Mouse (Mus musculus) heart, postnatal 36 days (tissue): ENCODE measurements around the gene Calb2. TPM values are rescaled to one million over a fixed set of nuclear protein-coding genes. Genes with fewer than 3 reads are reported as not detected.

Experiments used
- DNase-seq, 2 experiments: peaks; one replicate each; pipeline ENCODE4 v3.0.0; 2021 to 2022
- intact Hi-C: fragments of 180-260 bp; cut with DNase I; formaldehyde crosslinking; loops from one replicate; pipeline ENCODE4 v1.15.1; 2025
- total RNA-seq, 2 experiments: library from RNA; stranded (reverse); gene quantifications; 2 replicates each; pipeline ENCODE4 v1.2.3; 2021

The Calb2 gene
- not detected for total RNA-seq

DNA sequence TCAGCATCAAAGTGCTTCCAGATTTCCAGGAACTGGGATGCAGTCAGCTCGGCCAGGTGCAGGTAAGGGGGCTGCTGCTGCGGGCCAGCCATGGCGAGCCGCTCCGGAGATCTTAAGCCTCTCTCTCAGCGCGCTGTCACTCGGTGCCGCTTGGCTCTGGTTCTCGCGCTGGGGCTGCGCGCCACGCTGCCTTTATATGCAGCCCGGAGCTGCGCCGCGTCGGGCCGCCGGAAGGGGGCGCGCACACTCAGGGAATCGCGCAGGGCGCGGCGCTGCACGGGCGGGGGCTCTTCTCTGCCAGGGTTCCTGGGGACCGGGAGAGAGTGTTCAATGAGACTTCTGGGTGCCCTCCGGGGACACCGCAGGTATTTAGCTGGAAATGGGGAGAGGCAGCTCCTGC lies at the start of gene Calb2:
Gene Calb2 (minus strand): TSS at position 165 of the 400 bp plus-strand sequence.
- intact Hi-C loops = no loop called here
- DNase-seq = peak; percentile 5 to 18

- intact Hi-C loops = loop anchor here (2.0 to 10.0 kb wide), 2 partner anchors 401 to 523 kb away; partner anchors contain the start of genes Ist1 and Vac14
- peak; percentile 99 for DNase-seq
Measured at GRCm38 (mm10) chr8:110217681-110218131, 49.7 kb upstream of the Calb2 start.

- DNase-seq = no peak
- intact Hi-C loops = loop anchor here (2.0 to 10.0 kb wide), 2 partner anchors 402 to 522 kb away; partner anchors contain the start of genes Ist1 and Vac14
Measured at GRCm38 (mm10) chr8:110217198-110217597, 49.2 kb upstream of the Calb2 start.

DNA sequence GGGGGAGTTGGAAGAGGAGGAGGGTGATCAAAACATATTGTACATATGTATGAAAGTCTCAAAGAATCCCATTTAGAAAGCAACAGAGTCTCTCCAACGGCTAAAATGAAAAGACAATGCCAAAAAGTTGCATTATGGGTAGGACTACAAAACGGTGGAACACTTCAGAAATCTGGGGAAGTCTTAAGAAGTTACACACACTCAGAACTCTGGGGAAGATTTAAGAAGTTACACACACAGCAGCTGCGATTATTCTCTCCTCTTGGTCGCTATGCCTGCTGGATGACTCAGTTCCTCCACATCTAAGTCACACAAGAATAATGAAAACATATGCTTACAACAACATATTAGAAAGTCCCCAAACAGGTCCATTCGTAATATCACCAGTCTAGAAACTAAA lies 48.2 kb upstream of the Calb2 start:
- no peak for DNase-seq
- intact Hi-C loops = loop anchor here (2.0 to 10.0 kb wide), 2 partner anchors 403 to 521 kb away; partner anchors contain the start of genes Ist1 and Vac14

DNA sequence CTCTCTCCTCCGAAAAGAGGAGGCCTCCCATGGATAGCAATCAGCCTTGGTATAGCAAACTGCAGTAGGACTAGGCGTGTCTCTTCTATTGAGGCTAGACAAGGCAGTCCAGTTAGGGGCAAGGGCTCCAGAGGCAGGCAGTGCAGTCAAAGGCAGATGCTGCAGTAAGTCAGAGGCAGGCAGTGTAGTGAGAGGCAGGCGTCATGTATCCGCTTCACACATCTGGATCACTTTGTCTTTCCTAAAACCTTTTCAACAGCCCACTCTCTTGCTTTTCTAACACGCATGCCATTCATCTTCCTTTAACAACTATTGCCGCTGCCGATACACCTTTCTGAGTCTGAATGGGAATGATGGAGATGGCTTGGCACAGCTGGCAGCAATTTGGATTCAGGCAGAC lies 47.4 kb upstream of the Calb2 start, which contains the start of gene Cmtr2:
Gene Cmtr2 (plus strand): TSS at position 301 of the 400 bp plus-strand sequence.
- no peak for DNase-seq
- intact Hi-C loops = loop anchor here (10.0 kb wide), 1 partner anchor 521 kb away; the partner anchor contains the start of gene Ist1

- DNase-seq = no peak
- intact Hi-C loops = no loop called here
Measured at GRCm38 (mm10) chr8:110201806-110202205, 33.8 kb upstream of the Calb2 start.

- intact Hi-C loops = no loop called here
- peak; percentile 12 to 50 for DNase-seq
Measured at GRCm38 (mm10) chr8:110196678-110197077, 28.7 kb upstream of the Calb2 start.

DNA sequence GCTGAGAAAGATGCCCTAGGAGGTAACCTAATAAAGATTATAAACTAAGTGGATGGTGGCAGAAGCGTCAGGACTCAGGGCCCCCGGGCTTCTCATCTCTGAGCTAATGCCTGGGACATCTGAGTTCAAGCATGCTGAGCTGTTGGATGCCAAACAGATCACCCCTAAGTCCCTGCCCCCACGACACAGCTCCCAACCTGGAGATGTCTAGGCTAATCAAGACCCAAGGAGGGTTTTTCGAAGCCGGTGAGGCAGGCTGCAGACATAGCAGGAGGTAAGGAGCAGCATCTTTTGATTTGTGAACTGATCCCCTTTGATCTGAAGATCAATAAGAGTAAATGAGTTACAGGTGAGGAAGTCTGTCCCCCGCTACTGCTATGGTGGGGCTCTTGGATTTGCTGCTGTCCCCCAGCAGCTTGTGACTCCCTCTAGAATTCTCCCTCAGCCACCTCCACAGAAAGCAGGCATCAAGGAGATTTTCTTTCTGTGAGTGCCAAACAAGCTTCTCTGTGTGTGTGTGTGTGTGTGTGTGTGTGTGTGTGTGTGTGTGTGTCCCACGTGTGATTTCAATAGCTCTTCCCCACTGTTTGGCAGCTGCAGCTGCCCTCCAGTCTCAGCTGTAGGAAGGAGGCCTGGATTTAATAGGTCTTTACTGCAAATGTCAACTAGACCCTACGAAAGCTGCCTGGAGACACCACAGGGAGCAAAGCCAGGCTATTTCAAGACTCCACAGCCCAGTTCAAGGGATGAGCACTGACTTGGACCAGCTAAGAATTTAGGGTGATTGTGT lies 21.1 kb upstream of the Calb2 start:
- intact Hi-C loops = no loop called here

GRCm38 (mm10) chr8:110185538-110185937 lies 17.5 kb upstream of the Calb2 start:
- intact Hi-C loops = no loop called here
- no peak for DNase-seq

More for the DNA sequence above, 21.1 kb upstream of the Calb2 start:
- DNase-seq = no peak

- DNase-seq = no peak
- intact Hi-C loops = no loop called here
Measured at GRCm38 (mm10) chr8:110183748-110184147, 15.7 kb upstream of the Calb2 start.

- intact Hi-C loops = no loop called here
- no peak for DNase-seq
Measured at GRCm38 (mm10) chr8:110182735-110183367, 14.8 kb upstream of the Calb2 start.

GRCm38 (mm10) chr8:110177359-110178155 lies 9.5 kb upstream of the Calb2 start:
- intact Hi-C loops = no loop called here
- peak in 1 of 2 experiments; percentile 4 for DNase-seq

DNA sequence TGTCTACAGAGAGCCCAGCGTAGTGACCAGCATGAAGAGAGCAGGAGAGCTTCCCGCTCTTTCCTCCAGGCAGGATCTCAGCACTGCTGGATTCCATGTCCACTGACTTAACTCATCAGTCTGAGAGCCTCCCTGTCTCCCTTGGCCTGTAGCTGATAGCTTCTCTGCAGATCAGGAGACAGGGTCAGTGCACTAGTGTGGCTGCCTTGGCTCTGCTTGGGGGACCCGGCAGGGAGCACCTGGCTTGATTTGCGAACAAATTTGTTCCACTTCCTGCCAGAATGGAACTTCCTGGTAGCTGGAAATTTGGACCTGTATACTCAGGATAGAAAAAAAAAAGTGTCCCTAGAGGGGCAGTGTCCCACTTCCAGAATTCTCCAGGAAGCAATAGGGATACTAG lies 6.8 kb upstream of the Calb2 start:
- intact Hi-C loops = no loop called here
- no peak for DNase-seq

- intact Hi-C loops = no loop called here
- no peak for DNase-seq
Measured at GRCm38 (mm10) chr8:110172161-110172560, 4.2 kb upstream of the Calb2 start.

- DNase-seq = no peak
- intact Hi-C loops = no loop called here
Measured at GRCm38 (mm10) chr8:110166270-110166669, 1.7 kb downstream of the Calb2 start.

GRCm38 (mm10) chr8:110162007-110162406 lies 6.0 kb downstream of the Calb2 start:
- DNase-seq = no peak
- intact Hi-C loops = no loop called here

GRCm38 (mm10) chr8:110152951-110153350 lies 15.1 kb downstream of the Calb2 start:
- intact Hi-C loops = no loop called here

GRCm38 (mm10) chr8:110145538-110145937 lies 22.5 kb downstream of the Calb2 start:
- intact Hi-C loops = loop anchor here (2.0 kb wide), 2 partner anchors 333 to 459 kb away; no protein-coding TSS in a partner anchor
- DNase-seq = peak; percentile 28 to 57

More at GRCm38 (mm10) chr8:110152951-110153350, 15.1 kb downstream of the Calb2 start:
- no peak for DNase-seq

GRCm38 (mm10) chr8:110140770-110141169 lies 27.2 kb downstream of the Calb2 start:
- no peak for DNase-seq
- intact Hi-C loops = no loop called here

- intact Hi-C loops = no loop called here
- no peak for DNase-seq
Measured at GRCm38 (mm10) chr8:110140156-110140555, 27.9 kb downstream of the Calb2 start.
